Mouse (Mus musculus): ENCODE measurements around the gene Fggy. TPM values are rescaled to one million over a fixed set of nuclear protein-coding genes. Genes with fewer than 3 reads are reported as not detected.

Gene Fggy
- total RNA-seq, 1 experiment, result 8.2 TPM

DNA sequence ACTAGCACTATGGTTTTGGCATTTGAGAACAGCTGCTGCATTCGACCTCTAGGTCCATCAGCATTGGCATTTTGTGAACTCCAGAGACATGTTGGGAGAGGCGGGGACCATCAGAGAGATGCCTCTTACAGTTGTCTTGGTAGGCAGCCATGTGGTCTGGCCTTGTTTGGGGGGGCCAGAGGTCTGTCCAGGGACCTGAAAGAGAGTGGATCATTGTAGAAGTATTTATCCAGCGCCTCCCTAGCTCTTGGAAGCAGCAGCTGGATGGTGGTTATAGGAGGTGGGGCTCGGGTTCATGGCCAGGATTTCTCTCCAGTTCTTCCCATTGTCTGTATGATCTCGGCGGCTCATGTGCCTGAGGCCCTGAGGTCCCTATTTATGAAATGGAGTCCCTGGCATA, 54.1 kb downstream of the Fggy start:
- no peak for TF ChIP-seq HCFC1 (IDR thresholded peaks at IDR 0.05; ENCODE audit: borderline replicate concordance, insufficient read depth, low read length)
- TF ChIP-seq ZNF384 (IDR thresholded peaks at IDR 0.05; ENCODE audit: low read depth, low read length), result no peak
- TF ChIP-seq MAFK (IDR thresholded peaks at IDR 0.05; ENCODE audit: insufficient read depth, low read depth, low read length), result no peak
- TF ChIP-seq ZC3H11A (IDR thresholded peaks at IDR 0.05; ENCODE audit: borderline replicate concordance, low read depth, low read length), result no peak
- no peak for TF ChIP-seq CHD2 (IDR thresholded peaks at IDR 0.05; ENCODE audit: low read depth, low read length)
- in situ Hi-C loops (cut with MboI; ENCODE audit: low sequenced_read_pairs in 2 of 2, unreplicated experiment in 2 of 2), result no loop called here
- H3K4me1 ChIP-seq (ENCODE audit: control insufficient read depth in 2 of 2, insufficient read depth in 2 of 2, low read length in 2 of 2, poor library complexity in 1 of 2), result no peaks in the 10 kb centered on the region
- no peaks in the 10 kb centered on the region for H3K36me3 ChIP-seq (ENCODE audit: control insufficient read depth, insufficient read depth, low read length, poor library complexity, severe bottlenecking)
- no peak overlapping the region for H3K27ac ChIP-seq (ENCODE audit: insufficient read depth, low read depth, low read length, poor library complexity, severe bottlenecking)
- DNase-seq (ENCODE audit: low read depth, low spot score), result no peak
- no peaks in the 10 kb centered on the region for H3K9me3 ChIP-seq (ENCODE audit: control insufficient read depth, insufficient read depth, low read depth, low read length)
- H3K4me3 ChIP-seq (ENCODE audit: insufficient read depth in 1 of 2, low read depth in 1 of 2, low read length in 2 of 2, poor library complexity in 1 of 2, severe bottlenecking in 1 of 2), result no peak overlapping the region
- H3K9ac ChIP-seq (ENCODE audit: insufficient read depth, low read depth, low read length, poor library complexity, severe bottlenecking), result no peak overlapping the region

DNA sequence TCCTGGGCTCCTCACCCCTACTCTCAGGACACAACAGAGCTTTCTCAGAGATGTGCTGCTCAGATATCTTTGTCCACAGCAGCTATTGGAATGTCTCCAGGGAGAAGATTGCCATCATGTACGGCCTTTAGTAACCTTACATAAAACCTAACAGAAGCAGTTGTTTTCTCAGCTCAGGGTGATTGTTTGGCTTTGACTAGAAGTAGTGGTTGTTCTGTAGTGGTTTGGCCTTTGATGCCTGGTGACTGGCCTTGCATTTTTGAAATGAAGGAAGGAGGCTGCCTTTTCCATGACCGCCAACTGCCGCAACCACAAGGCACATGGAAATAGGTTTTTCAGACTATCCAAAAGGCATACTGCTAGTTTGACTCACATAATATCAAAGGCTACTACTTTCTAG, 63.7 kb downstream of the Fggy start:
- Histone ChIP-seq H3K4me1 (ENCODE audit: control insufficient read depth in 2 of 2, insufficient read depth in 2 of 2, low read length in 2 of 2, poor library complexity in 1 of 2) (no peaks in the 10 kb centered on the region), H3K27ac (ENCODE audit: insufficient read depth, low read depth, low read length, poor library complexity, severe bottlenecking) (no peak overlapping the region), H3K9me3 (ENCODE audit: control insufficient read depth, insufficient read depth, low read depth, low read length) (no peaks in the 10 kb centered on the region), H3K4me3 (ENCODE audit: insufficient read depth in 1 of 2, low read depth in 1 of 2, low read length in 2 of 2, poor library complexity in 1 of 2, severe bottlenecking in 1 of 2) (no peak overlapping the region), H3K9ac (ENCODE audit: insufficient read depth, low read depth, low read length, poor library complexity, severe bottlenecking) (no peak overlapping the region), H3K36me3 (ENCODE audit: control insufficient read depth, insufficient read depth, low read length, poor library complexity, severe bottlenecking) (no peaks in the 10 kb centered on the region)
- no peak for DNase-seq (ENCODE audit: low read depth, low spot score)
- TF ChIP-seq HCFC1 (IDR thresholded peaks at IDR 0.05; ENCODE audit: borderline replicate concordance, insufficient read depth, low read length), result no peak
- TF ChIP-seq CHD2 (IDR thresholded peaks at IDR 0.05; ENCODE audit: low read depth, low read length), result no peak
- no peak for TF ChIP-seq MAFK (IDR thresholded peaks at IDR 0.05; ENCODE audit: insufficient read depth, low read depth, low read length)
- TF ChIP-seq ZNF384 (IDR thresholded peaks at IDR 0.05; ENCODE audit: low read depth, low read length), result no peak
- no peak for TF ChIP-seq ZC3H11A (IDR thresholded peaks at IDR 0.05; ENCODE audit: borderline replicate concordance, low read depth, low read length)
- in situ Hi-C loops (cut with MboI; ENCODE audit: low sequenced_read_pairs in 2 of 2, unreplicated experiment in 2 of 2), result no loop called here

GRCm38 (mm10) chr4:95624696-95625095, 67.4 kb downstream of the Fggy start:
- no peak overlapping the region for H3K27ac ChIP-seq (ENCODE audit: insufficient read depth, low read depth, low read length, poor library complexity, severe bottlenecking)

DNA sequence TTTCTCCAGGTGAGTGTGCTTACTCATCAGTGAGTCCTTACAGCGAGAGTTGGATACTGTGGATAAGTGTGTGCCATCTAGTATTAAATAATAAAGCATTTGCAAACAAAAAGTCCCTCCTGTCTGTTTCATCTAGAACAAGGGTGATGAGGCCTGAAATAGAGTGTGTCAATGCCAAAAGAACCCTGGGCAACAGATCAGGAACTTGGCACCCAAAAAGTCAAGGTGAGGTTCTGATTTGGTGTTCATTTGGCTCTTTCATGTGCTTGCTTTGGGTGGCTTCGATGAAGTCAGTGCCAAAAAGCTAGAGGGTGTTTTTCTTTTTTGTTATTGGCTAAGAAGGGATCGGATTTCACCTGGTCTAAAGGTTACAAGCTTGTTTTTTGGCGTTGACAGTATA, 68.3 kb downstream of the Fggy start:
- Histone ChIP-seq H3K9ac (ENCODE audit: insufficient read depth, low read depth, low read length, poor library complexity, severe bottlenecking) (no peak overlapping the region), H3K27ac (ENCODE audit: insufficient read depth, low read depth, low read length, poor library complexity, severe bottlenecking) (no peak overlapping the region), H3K9me3 (ENCODE audit: control insufficient read depth, insufficient read depth, low read depth, low read length) (no peaks in the 10 kb centered on the region), H3K4me1 (ENCODE audit: control insufficient read depth in 2 of 2, insufficient read depth in 2 of 2, low read length in 2 of 2, poor library complexity in 1 of 2) (no peaks in the 10 kb centered on the region), H3K4me3 (ENCODE audit: insufficient read depth in 1 of 2, low read depth in 1 of 2, low read length in 2 of 2, poor library complexity in 1 of 2, severe bottlenecking in 1 of 2) (no peak overlapping the region), H3K36me3 (ENCODE audit: control insufficient read depth, insufficient read depth, low read length, poor library complexity, severe bottlenecking) (no peaks in the 10 kb centered on the region)
- TF ChIP-seq HCFC1 (IDR thresholded peaks at IDR 0.05; ENCODE audit: borderline replicate concordance, insufficient read depth, low read length) (no peak), ZNF384 (IDR thresholded peaks at IDR 0.05; ENCODE audit: low read depth, low read length) (no peak), MAFK (IDR thresholded peaks at IDR 0.05; ENCODE audit: insufficient read depth, low read depth, low read length) (no peak), ZC3H11A (IDR thresholded peaks at IDR 0.05; ENCODE audit: borderline replicate concordance, low read depth, low read length) (no peak), CHD2 (IDR thresholded peaks at IDR 0.05; ENCODE audit: low read depth, low read length) (no peak)
- in situ Hi-C loops (cut with MboI; ENCODE audit: low sequenced_read_pairs in 2 of 2, unreplicated experiment in 2 of 2), result no loop called here
- no peak for DNase-seq (ENCODE audit: low read depth, low spot score)

More at GRCm38 (mm10) chr4:95624696-95625095, 67.4 kb downstream of the Fggy start:
- Histone ChIP-seq H3K4me1 (ENCODE audit: control insufficient read depth in 2 of 2, insufficient read depth in 2 of 2, low read length in 2 of 2, poor library complexity in 1 of 2) (no peaks in the 10 kb centered on the region), H3K36me3 (ENCODE audit: control insufficient read depth, insufficient read depth, low read length, poor library complexity, severe bottlenecking) (no peaks in the 10 kb centered on the region), H3K9ac (ENCODE audit: insufficient read depth, low read depth, low read length, poor library complexity, severe bottlenecking) (no peak overlapping the region), H3K4me3 (ENCODE audit: insufficient read depth in 1 of 2, low read depth in 1 of 2, low read length in 2 of 2, poor library complexity in 1 of 2, severe bottlenecking in 1 of 2) (no peak overlapping the region), H3K9me3 (ENCODE audit: control insufficient read depth, insufficient read depth, low read depth, low read length) (no peaks in the 10 kb centered on the region)
- no peak for TF ChIP-seq MAFK (IDR thresholded peaks at IDR 0.05; ENCODE audit: insufficient read depth, low read depth, low read length)
- TF ChIP-seq HCFC1 (IDR thresholded peaks at IDR 0.05; ENCODE audit: borderline replicate concordance, insufficient read depth, low read length), result no peak
- no peak for TF ChIP-seq ZC3H11A (IDR thresholded peaks at IDR 0.05; ENCODE audit: borderline replicate concordance, low read depth, low read length)
- TF ChIP-seq CHD2 (IDR thresholded peaks at IDR 0.05; ENCODE audit: low read depth, low read length), result no peak
- TF ChIP-seq ZNF384 (IDR thresholded peaks at IDR 0.05; ENCODE audit: low read depth, low read length), result no peak
- in situ Hi-C loops (cut with MboI; ENCODE audit: low sequenced_read_pairs in 2 of 2, unreplicated experiment in 2 of 2), result no loop called here
- no peak for DNase-seq (ENCODE audit: low read depth, low spot score)

GRCm38 (mm10) chr4:95626186-95626585, 68.9 kb downstream of the Fggy start:
- in situ Hi-C loops (cut with MboI; ENCODE audit: low sequenced_read_pairs in 2 of 2, unreplicated experiment in 2 of 2), result no loop called here
- H3K27ac ChIP-seq (ENCODE audit: insufficient read depth, low read depth, low read length, poor library complexity, severe bottlenecking), result no peak overlapping the region

More at GRCm38 (mm10) chr4:95626186-95626585, 68.9 kb downstream of the Fggy start:
- Histone ChIP-seq H3K36me3 (ENCODE audit: control insufficient read depth, insufficient read depth, low read length, poor library complexity, severe bottlenecking) (no peaks in the 10 kb centered on the region), H3K4me1 (ENCODE audit: control insufficient read depth in 2 of 2, insufficient read depth in 2 of 2, low read length in 2 of 2, poor library complexity in 1 of 2) (no peaks in the 10 kb centered on the region), H3K9me3 (ENCODE audit: control insufficient read depth, insufficient read depth, low read depth, low read length) (no peaks in the 10 kb centered on the region), H3K9ac (ENCODE audit: insufficient read depth, low read depth, low read length, poor library complexity, severe bottlenecking) (no peak overlapping the region), H3K4me3 (ENCODE audit: insufficient read depth in 1 of 2, low read depth in 1 of 2, low read length in 2 of 2, poor library complexity in 1 of 2, severe bottlenecking in 1 of 2) (no peak overlapping the region)
- DNase-seq (ENCODE audit: low read depth, low spot score), result no peak
- TF ChIP-seq CHD2 (IDR thresholded peaks at IDR 0.05; ENCODE audit: low read depth, low read length) (no peak), HCFC1 (IDR thresholded peaks at IDR 0.05; ENCODE audit: borderline replicate concordance, insufficient read depth, low read length) (no peak), ZNF384 (IDR thresholded peaks at IDR 0.05; ENCODE audit: low read depth, low read length) (no peak), MAFK (IDR thresholded peaks at IDR 0.05; ENCODE audit: insufficient read depth, low read depth, low read length) (no peak), ZC3H11A (IDR thresholded peaks at IDR 0.05; ENCODE audit: borderline replicate concordance, low read depth, low read length) (no peak)

Data from ES-E14 (cell line).